Mouse (Mus musculus) embryonic facial prominence, embryonic 13.5 days (tissue): Measurements from ENCODE around the gene Tmem176a. TPM values are rescaled to one million over a fixed set of nuclear protein-coding genes. Genes with fewer than 3 reads are reported as not detected.

ENCODE experiments used
- polyA plus RNA-seq: library from polyadenylated mRNA; unstranded; fragments of >200 nt; fragmentation: Nextera tagmentation; extraction: Ambion mirVana; gene quantifications from 2 replicates; pipeline ENCODE4 v1.2.1, GENCODE M21; 2015

Tmem176a gene
- polyA plus RNA-seq, 1 experiment from 2014 or later = 49.3 TPM

Other genes with a start within 250 kb of the Tmem176a start
- gene Repin1, start 247.0 kb upstream of the Tmem176a start, polyA plus RNA-seq = 23.0 and 24.2 TPM in 2 replicates
- 1.2 TPM in 1 of 2 replicates, not detected in the other for gene Gm44965, start 247.0 kb upstream of the Tmem176a start, polyA plus RNA-seq
- gene Zfp775, start 238.9 kb upstream of the Tmem176a start, polyA plus RNA-seq = 5.4 and 9.8 TPM in 2 replicates
- 1.3 and 1.5 TPM in 2 replicates for gene AI854703, start 214.2 kb upstream of the Tmem176a start, polyA plus RNA-seq
- gene Gimap8, start 193.7 kb upstream of the Tmem176a start, polyA plus RNA-seq = 0.46 and 0.98 TPM in 2 replicates
- 13.6 and 17.1 TPM in 2 replicates for gene Gimap9, start 164.8 kb upstream of the Tmem176a start, polyA plus RNA-seq
- gene Gimap4, start 156.4 kb upstream of the Tmem176a start, polyA plus RNA-seq = 10.9 and 11.4 TPM in 2 replicates
- 15.5 and 20.3 TPM in 2 replicates for gene Gimap6, start 132.7 kb upstream of the Tmem176a start, polyA plus RNA-seq
- 1.4 and 1.6 TPM in 2 replicates for gene Gm28053, start 122.3 kb upstream of the Tmem176a start, polyA plus RNA-seq
- gene Gimap7, start 122.3 kb upstream of the Tmem176a start, polyA plus RNA-seq = not detected in 2 replicates
- 8.0 and 9.0 TPM in 2 replicates for gene Gimap1, start 101.9 kb upstream of the Tmem176a start, polyA plus RNA-seq
- 2.3 and 3.8 TPM in 2 replicates for gene Gimap5, start 94.7 kb upstream of the Tmem176a start, polyA plus RNA-seq
- gene Gimap3, start 70.1 kb upstream of the Tmem176a start, polyA plus RNA-seq = not detected in 2 replicates
- gene Tmem176b, start 577 bp downstream of the Tmem176a start, polyA plus RNA-seq = 171 and 177 TPM in 2 replicates
- gene Aoc1, start 32.0 kb downstream of the Tmem176a start, polyA plus RNA-seq = 1.2 TPM in 1 of 2 replicates, not detected in the other
- not detected in 2 replicates for gene 1600015I10Rik, start 89.0 kb downstream of the Tmem176a start, polyA plus RNA-seq
- gene Doxl2, start 134.0 kb downstream of the Tmem176a start, polyA plus RNA-seq = not detected in 2 replicates
- not detected in 2 replicates for gene Svs1, start 145.9 kb downstream of the Tmem176a start, polyA plus RNA-seq
- gene Gpnmb, start 195.6 kb downstream of the Tmem176a start, polyA plus RNA-seq = 1.3 and 1.4 TPM in 2 replicates
- 83.8 and 87.9 TPM in 2 replicates for gene Malsu1, start 232.9 kb downstream of the Tmem176a start, polyA plus RNA-seq